Comparison of ENCODE assay signal across 8 mouse cellular contexts in the genomic region with DNA sequence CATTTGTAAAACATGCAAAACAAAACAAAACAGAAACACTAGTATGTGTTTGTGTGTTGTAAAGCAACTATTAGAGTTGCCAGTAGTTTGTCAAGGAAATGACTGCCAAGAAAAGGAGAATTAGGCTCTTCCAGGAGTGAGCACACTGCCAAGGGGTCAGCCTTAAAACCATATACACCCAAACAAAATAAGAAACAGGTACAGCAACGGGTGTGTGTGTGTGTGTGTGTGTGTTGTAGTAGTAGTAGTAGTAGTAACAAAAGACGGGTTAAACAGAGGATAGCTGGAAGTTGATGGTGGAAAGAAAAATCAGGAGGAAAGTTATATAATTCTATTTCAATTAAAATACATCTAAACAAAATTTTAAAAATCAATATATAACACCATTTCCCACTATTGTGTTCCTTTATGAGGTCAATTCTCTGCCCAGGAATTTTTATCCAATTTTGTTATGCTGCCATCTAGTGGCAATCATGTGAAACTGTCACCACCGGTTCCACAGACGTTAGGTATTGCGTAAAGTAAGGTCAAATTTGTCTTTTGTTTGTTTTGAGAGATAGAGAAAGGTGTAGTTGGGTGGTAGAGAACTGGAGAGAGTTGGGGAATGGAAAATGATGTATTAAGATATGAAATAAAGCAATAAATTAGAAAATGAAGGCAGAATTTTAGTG.
DNase-seq lines count a peak whose midpoint lies in the region; ATAC-seq and TF ChIP-seq lines count a peak whose summit lies in the region.

No protein-coding gene starts in this region.

- no peaks in the 10 kb centered on the region for H3K9me3 ChIP-seq in MEL (replicated peaks; ENCODE audit: insufficient read depth, low read length)
- H3K9me3 ChIP-seq in stomach, postnatal 0 days (ENCODE audit: control insufficient read depth, low read length): no peaks in the 10 kb centered on the region

- peak; percentile 50 for ATAC-seq in inflammation-experienced regulatory T-cells, adult 6 months
- no peak for ATAC-seq in stomach, postnatal 0 days (ENCODE audit: low FRiP score, low TSS enrichment)

- peak; percentile 16 to 43 for DNase-seq in layer of hippocampus, adult 2 months (ENCODE audit: low spot score in 2 of 2)
- no peak for DNase-seq in layer of hippocampus, adult 9-10 months (ENCODE audit: low spot score)
- DNase-seq in MEL (ENCODE audit: low read depth, low spot score): peak; percentile 35
- DNase-seq in c-Kit-positive CD71-negative TER-119-negative erythroid progenitor cells, embryonic 14.5 days (ENCODE audit: low read depth): peak; percentile 1
- DNase-seq in stomach, postnatal 0 days (ENCODE audit: low spot score): no peak
- DNase-seq in thymus, postnatal 10 days (ENCODE audit: low spot score in 2 of 2): no peak
- no peak for DNase-seq in thymus, postnatal 4 days

- no peaks in the 10 kb centered on the region for H3K36me3 ChIP-seq in MEL (ENCODE audit: control insufficient read depth in 1 of 2, insufficient read depth in 2 of 2, low read length in 2 of 2)
- no peaks in the 10 kb centered on the region for H3K36me3 ChIP-seq in stomach, postnatal 0 days (ENCODE audit: control insufficient read depth, insufficient read depth, low read length)

- H3K4me3 ChIP-seq in layer of hippocampus, adult 2 months: no peak overlapping the region
- no peak overlapping the region for H3K4me3 ChIP-seq in MEL (ENCODE audit: control insufficient read depth in 1 of 2, insufficient read depth in 1 of 2, low read depth in 2 of 2, low read length in 2 of 2)
- H3K4me3 ChIP-seq in stomach, postnatal 0 days (ENCODE audit: low read depth, low read length): no peak overlapping the region

- no peaks in the 10 kb centered on the region for H3K4me1 ChIP-seq in MEL (ENCODE audit: control insufficient read depth in 1 of 2, insufficient read depth in 2 of 2, low read length in 2 of 2)
- H3K4me1 ChIP-seq in stomach, postnatal 0 days (replicated peaks; ENCODE audit: control insufficient read depth, insufficient read depth): no peaks in the 10 kb centered on the region

- peak; percentile 88 for TF ChIP-seq CTCF in layer of hippocampus, adult 2 months (conservative IDR thresholded peaks at IDR 0.05)
- TF ChIP-seq CTCF in MEL (IDR thresholded peaks at IDR 0.05 in 2 of 3, conservative IDR thresholded peaks at IDR 0.05 in 1 of 3; ENCODE audit: control insufficient read depth in 1 of 3, insufficient read depth in 1 of 3, low read depth in 2 of 3, low read length in 3 of 3, poor library complexity in 1 of 3, severe bottlenecking in 1 of 3): peak; percentile 47 to 82 (median 62)
- TF ChIP-seq CTCF in stomach, postnatal 0 days (IDR thresholded peaks at IDR 0.05; ENCODE audit: low read depth): peak; percentile 82

- no peaks in the 10 kb centered on the region for H3K79me2 ChIP-seq in MEL (ENCODE audit: control insufficient read depth, insufficient read depth, low read length, poor library complexity)

- no peak for TF ChIP-seq POLR2A in MEL (IDR thresholded peaks at IDR 0.05; ENCODE audit: control insufficient read depth in 1 of 2, insufficient read depth in 1 of 2, low read depth in 1 of 2, low read length in 2 of 2, poor library complexity in 1 of 2)

- no peak for TF ChIP-seq EP300 in MEL (IDR thresholded peaks at IDR 0.05; ENCODE audit: low read depth in 1 of 2, low read length in 2 of 2)
- no peak for TF ChIP-seq EP300 in stomach, postnatal 0 days (optimal IDR thresholded peaks at IDR 0.05)

- H3K27me3 ChIP-seq in MEL (ENCODE audit: control insufficient read depth in 1 of 2, insufficient read depth in 2 of 2, low read length in 2 of 2): no peaks in the 10 kb centered on the region
- no peaks in the 10 kb centered on the region for H3K27me3 ChIP-seq in stomach, postnatal 0 days (ENCODE audit: control insufficient read depth, insufficient read depth, low read length)

- peak; percentile 82 for TF ChIP-seq RAD21 in MEL (IDR thresholded peaks at IDR 0.05; ENCODE audit: low read depth, low read length)

- WGBS in stomach, postnatal 0 days: 41% methylated on average over 5 of the region's 5 CpGs

- no peak overlapping the region for H3K4me2 ChIP-seq in stomach, postnatal 0 days (replicated peaks; ENCODE audit: low read depth)

- no peak overlapping the region for H3K27ac ChIP-seq in layer of hippocampus, adult 2 months
- H3K27ac ChIP-seq in MEL (ENCODE audit: control insufficient read depth, low read depth, low read length): no peak overlapping the region
- H3K27ac ChIP-seq in stomach, postnatal 0 days (replicated peaks): no peak overlapping the region

- H3K9ac ChIP-seq in MEL (ENCODE audit: control insufficient read depth, low read depth, low read length, poor library complexity, severe bottlenecking): no peak overlapping the region
- H3K9ac ChIP-seq in stomach, postnatal 0 days (ENCODE audit: low read length): no peak overlapping the region

TF ChIP-seq in MEL, 35 proteins besides CTCF, POLR2A, EP300 and RAD21:
- TF ChIP-seq SMC3 (IDR thresholded peaks at IDR 0.05; ENCODE audit: low read depth, low read length) (peak; percentile 89), KAT2A (conservative IDR thresholded peaks at IDR 0.05; ENCODE audit: low read depth, low read length) (no peak), ZC3H11A (IDR thresholded peaks at IDR 0.05; ENCODE audit: low read depth, low read length) (peak; percentile 71)

Comparison
In these comparisons a context has a peak if more than half of its experiments do, and no peak if none do; other contexts are left out.
1. DNase-seq: peak in layer of hippocampus, adult 2 months (2 of 2), MEL (single experiment) and c-Kit-positive CD71-negative TER-119-negative erythroid progenitor cells, embryonic 14.5 days (single experiment); none in layer of hippocampus, adult 9-10 months (single experiment), stomach, postnatal 0 days (single experiment), thymus, postnatal 10 days (0 of 2) and thymus, postnatal 4 days (single experiment).
2. Peak in every context shown above with its lines, with median percentiles within 50 percentile points of each other: CTCF ChIP-seq.